Mouse (Mus musculus): ENCODE measurements around the gene Klf7. TPM values are rescaled to one million over a fixed set of nuclear protein-coding genes. Genes with fewer than 3 reads are reported as not detected.
A peak's percentile ranks its signal among the peaks of the same experiment; 100 is the strongest.

Klf7 gene
- polyA plus RNA-seq, 1 experiment from 2014 or later = 24.9 TPM

DNA sequence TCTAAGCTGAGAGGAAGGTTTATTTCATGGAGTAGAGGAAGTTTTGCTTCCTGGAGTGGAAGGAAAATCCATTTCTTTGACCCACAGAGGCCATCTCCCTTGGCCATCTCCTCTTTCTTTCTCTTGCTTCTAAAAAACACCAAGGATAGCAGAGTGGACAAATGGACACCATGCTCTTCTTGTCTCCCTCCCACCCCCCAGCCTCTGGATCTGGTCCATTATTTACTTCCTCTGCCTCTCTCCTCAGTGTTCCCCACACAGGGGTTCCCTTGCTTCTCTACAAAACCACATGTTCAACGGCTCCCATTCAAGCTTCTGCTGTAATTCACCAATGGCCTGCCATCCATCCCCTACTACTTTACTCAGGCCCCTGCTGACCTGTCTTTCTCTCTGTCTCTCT lies 32.4 kb downstream of the Klf7 start:
- H3K4me2 ChIP-seq (ENCODE audit: low read depth, low read length) = no peak overlapping the region
- no peak for ATAC-seq
- H3K4me1 ChIP-seq (ENCODE audit: control insufficient read depth, insufficient read depth, low read length) = peaks cover 18% of the 10 kb centered on the region
- H3K27ac ChIP-seq (ENCODE audit: low read length) = no peak overlapping the region
- H3K27me3 ChIP-seq (replicated peaks; ENCODE audit: control insufficient read depth, insufficient read depth, low read length) = no peaks in the 10 kb centered on the region
- no peaks in the 10 kb centered on the region for H3K36me3 ChIP-seq (ENCODE audit: control insufficient read depth, insufficient read depth, low read length)
- no peak overlapping the region for H3K9ac ChIP-seq (ENCODE audit: low read depth, low read length)
- no peaks in the 10 kb centered on the region for H3K9me3 ChIP-seq (ENCODE audit: control insufficient read depth, low read length)
- WGBS = 57% methylated on average over 1 of the region's 1 CpGs
- no peak overlapping the region for H3K4me3 ChIP-seq (ENCODE audit: low read length)

- Histone ChIP-seq H3K27me3 (replicated peaks; ENCODE audit: control insufficient read depth, insufficient read depth, low read length) (no peaks in the 10 kb centered on the region), H3K4me2 (ENCODE audit: low read depth, low read length) (no peak overlapping the region), H3K27ac (ENCODE audit: low read length) (peak overlapping the region; percentile 3), H3K36me3 (ENCODE audit: control insufficient read depth, insufficient read depth, low read length) (no peaks in the 10 kb centered on the region), H3K4me1 (ENCODE audit: control insufficient read depth, insufficient read depth, low read length) (peaks cover 18% of the 10 kb centered on the region), H3K9me3 (ENCODE audit: control insufficient read depth, low read length) (no peaks in the 10 kb centered on the region), H3K4me3 (ENCODE audit: low read length) (no peak overlapping the region), H3K9ac (ENCODE audit: low read depth, low read length) (no peak overlapping the region)
- peak; percentile 30 for ATAC-seq
- 65% methylated on average over 12 of the region's 12 CpGs for WGBS
Observed at GRCm38 (mm10) chr1:64088604-64089320, 33.3 kb downstream of the Klf7 start.

GRCm38 (mm10) chr1:64087657-64088603 lies 34.2 kb downstream of the Klf7 start:
- Histone ChIP-seq H3K4me3 (ENCODE audit: low read length) (0 out of 2 replicates have a peak overlapping the region, but pooled peaks have one; percentile 7), H3K4me2 (ENCODE audit: low read depth, low read length) (peak overlapping the region; percentile 31), H3K36me3 (ENCODE audit: control insufficient read depth, insufficient read depth, low read length) (no peaks in the 10 kb centered on the region), H3K27ac (ENCODE audit: low read length) (no peak overlapping the region), H3K9ac (ENCODE audit: low read depth, low read length) (no peak overlapping the region), H3K27me3 (replicated peaks; ENCODE audit: control insufficient read depth, insufficient read depth, low read length) (no peaks in the 10 kb centered on the region), H3K4me1 (ENCODE audit: control insufficient read depth, insufficient read depth, low read length) (peaks cover 18% of the 10 kb centered on the region), H3K9me3 (ENCODE audit: control insufficient read depth, low read length) (no peaks in the 10 kb centered on the region)
- ATAC-seq = peak; percentile 91
- WGBS = 21% methylated on average over 17 of the region's 17 CpGs

GRCm38 (mm10) chr1:64085875-64086274 lies 36.2 kb downstream of the Klf7 start:
- Histone ChIP-seq H3K27me3 (replicated peaks; ENCODE audit: control insufficient read depth, insufficient read depth, low read length) (no peaks in the 10 kb centered on the region), H3K4me3 (ENCODE audit: low read length) (no peak overlapping the region), H3K36me3 (ENCODE audit: control insufficient read depth, insufficient read depth, low read length) (no peaks in the 10 kb centered on the region), H3K27ac (ENCODE audit: low read length) (no peak overlapping the region), H3K4me1 (ENCODE audit: control insufficient read depth, insufficient read depth, low read length) (peaks cover 22% of the 10 kb centered on the region), H3K9ac (ENCODE audit: low read depth, low read length) (no peak overlapping the region), H3K4me2 (ENCODE audit: low read depth, low read length) (no peak overlapping the region), H3K9me3 (ENCODE audit: control insufficient read depth, low read length) (no peaks in the 10 kb centered on the region)
- ATAC-seq = no peak
- 97% methylated on average over 4 of the region's 4 CpGs for WGBS

GRCm38 (mm10) chr1:64085361-64085760 lies 36.7 kb downstream of the Klf7 start:
- no peak overlapping the region for H3K9ac ChIP-seq (ENCODE audit: low read depth, low read length)
- H3K4me2 ChIP-seq (ENCODE audit: low read depth, low read length) = no peak overlapping the region
- H3K27ac ChIP-seq (ENCODE audit: low read length) = no peak overlapping the region
- peaks cover 22% of the 10 kb centered on the region for H3K4me1 ChIP-seq (ENCODE audit: control insufficient read depth, insufficient read depth, low read length)
- no peak for ATAC-seq
- 64% methylated on average over 4 of the region's 4 CpGs for WGBS
- no peaks in the 10 kb centered on the region for H3K36me3 ChIP-seq (ENCODE audit: control insufficient read depth, insufficient read depth, low read length)
- no peak overlapping the region for H3K4me3 ChIP-seq (ENCODE audit: low read length)
- no peaks in the 10 kb centered on the region for H3K27me3 ChIP-seq (replicated peaks; ENCODE audit: control insufficient read depth, insufficient read depth, low read length)
- H3K9me3 ChIP-seq (ENCODE audit: control insufficient read depth, low read length) = no peaks in the 10 kb centered on the region

- Histone ChIP-seq H3K9ac (ENCODE audit: low read depth, low read length) (no peak overlapping the region), H3K4me2 (ENCODE audit: low read depth, low read length) (no peak overlapping the region), H3K27ac (ENCODE audit: low read length) (no peak overlapping the region), H3K27me3 (replicated peaks; ENCODE audit: control insufficient read depth, insufficient read depth, low read length) (no peaks in the 10 kb centered on the region), H3K9me3 (ENCODE audit: control insufficient read depth, low read length) (no peaks in the 10 kb centered on the region), H3K4me3 (ENCODE audit: low read length) (no peak overlapping the region), H3K4me1 (ENCODE audit: control insufficient read depth, insufficient read depth, low read length) (peaks cover 22% of the 10 kb centered on the region), H3K36me3 (ENCODE audit: control insufficient read depth, insufficient read depth, low read length) (no peaks in the 10 kb centered on the region)
- 76% methylated on average over 3 of the region's 3 CpGs for WGBS
- ATAC-seq = no peak
Observed at GRCm38 (mm10) chr1:64084706-64085105, 37.4 kb downstream of the Klf7 start.

GRCm38 (mm10) chr1:64081791-64082190 lies 40.3 kb downstream of the Klf7 start:
- Histone ChIP-seq H3K4me1 (ENCODE audit: control insufficient read depth, insufficient read depth, low read length) (peaks cover 6% of the 10 kb centered on the region), H3K9me3 (ENCODE audit: control insufficient read depth, low read length) (no peaks in the 10 kb centered on the region), H3K9ac (ENCODE audit: low read depth, low read length) (no peak overlapping the region), H3K27ac (ENCODE audit: low read length) (no peak overlapping the region), H3K4me3 (ENCODE audit: low read length) (no peak overlapping the region), H3K4me2 (ENCODE audit: low read depth, low read length) (no peak overlapping the region), H3K27me3 (replicated peaks; ENCODE audit: control insufficient read depth, insufficient read depth, low read length) (no peaks in the 10 kb centered on the region), H3K36me3 (ENCODE audit: control insufficient read depth, insufficient read depth, low read length) (peaks cover 13% of the 10 kb centered on the region; the same call in 1 of the 2 replicates)
- 70% methylated on average over 1 of the region's 1 CpGs for WGBS
- peak; percentile 59 for ATAC-seq

DNA sequence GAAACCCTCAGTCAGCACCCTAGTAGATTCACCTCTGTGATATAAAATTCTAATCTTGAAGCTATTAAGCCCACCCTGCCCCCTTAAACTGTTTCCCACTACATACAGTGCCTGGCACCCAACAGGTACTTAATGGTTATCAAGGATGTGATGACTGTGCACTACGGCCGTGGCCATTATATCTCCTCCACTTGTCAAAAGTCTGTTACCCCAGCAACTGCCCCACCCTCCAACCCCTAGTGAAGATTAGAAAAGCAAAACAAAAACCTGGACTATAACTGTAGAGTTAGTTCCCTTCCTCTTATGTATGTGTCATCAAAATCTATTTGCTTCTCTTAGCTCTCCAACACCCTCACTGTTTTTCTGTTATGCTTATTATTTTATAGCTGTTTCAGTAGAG lies 40.9 kb downstream of the Klf7 start:
- Histone ChIP-seq H3K9ac (ENCODE audit: low read depth, low read length) (no peak overlapping the region), H3K9me3 (ENCODE audit: control insufficient read depth, low read length) (no peaks in the 10 kb centered on the region), H3K36me3 (ENCODE audit: control insufficient read depth, insufficient read depth, low read length) (peaks cover 13% of the 10 kb centered on the region; the same call in 1 of the 2 replicates), H3K27me3 (replicated peaks; ENCODE audit: control insufficient read depth, insufficient read depth, low read length) (no peaks in the 10 kb centered on the region), H3K27ac (ENCODE audit: low read length) (no peak overlapping the region), H3K4me3 (ENCODE audit: low read length) (no peak overlapping the region), H3K4me2 (ENCODE audit: low read depth, low read length) (no peak overlapping the region), H3K4me1 (ENCODE audit: control insufficient read depth, insufficient read depth, low read length) (peaks cover 6% of the 10 kb centered on the region)
- ATAC-seq = peak; percentile 34
- 55% methylated on average over 2 of the region's 2 CpGs for WGBS

GRCm38 (mm10) chr1:64080263-64080662 lies 41.8 kb downstream of the Klf7 start:
- Histone ChIP-seq H3K4me1 (ENCODE audit: control insufficient read depth, insufficient read depth, low read length) (peaks cover 3% of the 10 kb centered on the region; the same call in 1 of the 2 replicates), H3K27me3 (replicated peaks; ENCODE audit: control insufficient read depth, insufficient read depth, low read length) (no peaks in the 10 kb centered on the region), H3K9me3 (ENCODE audit: control insufficient read depth, low read length) (no peaks in the 10 kb centered on the region), H3K4me2 (ENCODE audit: low read depth, low read length) (no peak overlapping the region), H3K36me3 (ENCODE audit: control insufficient read depth, insufficient read depth, low read length) (peaks cover 13% of the 10 kb centered on the region; the same call in 1 of the 2 replicates), H3K27ac (ENCODE audit: low read length) (no peak overlapping the region), H3K4me3 (ENCODE audit: low read length) (no peak overlapping the region), H3K9ac (ENCODE audit: low read depth, low read length) (no peak overlapping the region)
- no peak for ATAC-seq
- 83% methylated on average over 2 of the region's 2 CpGs for WGBS

Data from intestine, embryonic 16.5 days (tissue).